Mouse (Mus musculus): ENCODE results near the gene Gpr153. TPM values are rescaled to one million over a fixed set of nuclear protein-coding genes. Genes with fewer than 3 reads are reported as not detected.

Gene Gpr153
- polyA plus RNA-seq, 1 experiment from 2014 or later: 9.5 TPM

- Histone ChIP-seq H3K27me3 (ENCODE audit: control insufficient read depth, insufficient read depth, low read length) (no peaks in the 10 kb centered on the region), H3K27ac (ENCODE audit: low read depth, low read length) (no peak overlapping the region), H3K36me3 (ENCODE audit: control insufficient read depth, insufficient read depth, low read length) (no peaks in the 10 kb centered on the region), H3K4me2 (no peak overlapping the region), H3K9ac (ENCODE audit: low read length) (no peak overlapping the region), H3K9me3 (ENCODE audit: control insufficient read depth, low read length) (no peaks in the 10 kb centered on the region), H3K4me1 (ENCODE audit: control insufficient read depth, insufficient read depth, low read length) (no peaks in the 10 kb centered on the region), H3K4me3 (ENCODE audit: low read depth, low read length) (no peak overlapping the region)
- 95% methylated on average over 8 of the region's 8 CpGs for whole genome bisulfite sequencing
- no peak for DNase-seq (ENCODE audit: low spot score, missing footprints)
- no peak for ATAC-seq (ENCODE audit: low FRiP score)
Observed at GRCm38 (mm10) chr4:152243969-152244368, 30.1 kb upstream of the Gpr153 start.

GRCm38 (mm10) chr4:152244545-152245522, 29.2 kb upstream of the Gpr153 start:
- no peak for ATAC-seq (ENCODE audit: low FRiP score)
- DNase-seq (ENCODE audit: low spot score, missing footprints): no peak
- Histone ChIP-seq H3K4me3 (ENCODE audit: low read depth, low read length) (no peak overlapping the region), H3K4me2 (no peak overlapping the region), H3K36me3 (ENCODE audit: control insufficient read depth, insufficient read depth, low read length) (no peaks in the 10 kb centered on the region), H3K27ac (ENCODE audit: low read depth, low read length) (no peak overlapping the region), H3K27me3 (ENCODE audit: control insufficient read depth, insufficient read depth, low read length) (no peaks in the 10 kb centered on the region), H3K4me1 (ENCODE audit: control insufficient read depth, insufficient read depth, low read length) (no peaks in the 10 kb centered on the region), H3K9me3 (ENCODE audit: control insufficient read depth, low read length) (no peaks in the 10 kb centered on the region), H3K9ac (ENCODE audit: low read length) (no peak overlapping the region)
- WGBS: 90% methylated on average over 11 of the region's 11 CpGs

- ATAC-seq (ENCODE audit: low FRiP score): no peak
- no peaks in the 10 kb centered on the region for H3K36me3 ChIP-seq (ENCODE audit: control insufficient read depth, insufficient read depth, low read length)
- WGBS: 88% methylated on average over 6 of the region's 6 CpGs
- no peak overlapping the region for H3K9ac ChIP-seq (ENCODE audit: low read length)
- H3K4me3 ChIP-seq (ENCODE audit: low read depth, low read length): no peak overlapping the region
- DNase-seq (ENCODE audit: low spot score, missing footprints): no peak
- no peak overlapping the region for H3K4me2 ChIP-seq
- no peak overlapping the region for H3K27ac ChIP-seq (ENCODE audit: low read depth, low read length)
- no peaks in the 10 kb centered on the region for H3K4me1 ChIP-seq (ENCODE audit: control insufficient read depth, insufficient read depth, low read length)
- H3K9me3 ChIP-seq (ENCODE audit: control insufficient read depth, low read length): no peaks in the 10 kb centered on the region
- no peaks in the 10 kb centered on the region for H3K27me3 ChIP-seq (ENCODE audit: control insufficient read depth, insufficient read depth, low read length)
Observed at GRCm38 (mm10) chr4:152246011-152246410, 28.0 kb upstream of the Gpr153 start.

DNA sequence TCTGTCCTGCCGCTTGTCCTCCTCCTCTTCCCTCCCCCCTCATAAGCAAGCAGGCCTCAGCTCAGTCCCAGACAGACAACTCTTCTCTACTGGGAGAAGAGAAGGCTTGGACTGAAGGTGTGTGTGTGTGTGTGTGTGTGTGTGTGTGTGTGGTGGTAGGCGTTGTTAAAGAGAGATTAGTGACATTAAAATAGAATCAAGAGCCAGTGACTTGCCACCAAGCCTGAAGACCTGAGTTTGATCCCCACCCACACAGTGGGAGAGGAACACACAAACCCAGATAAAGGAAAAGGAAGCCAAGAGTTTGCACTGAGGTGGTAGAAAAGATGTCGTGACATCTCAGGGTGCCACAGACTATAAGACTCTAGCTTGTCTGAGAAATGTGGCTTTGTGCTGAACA, 26.8 kb upstream of the Gpr153 start:
- H3K4me1 ChIP-seq (ENCODE audit: control insufficient read depth, insufficient read depth, low read length): no peaks in the 10 kb centered on the region
- ATAC-seq (ENCODE audit: low FRiP score) (no peak), DNase-seq (ENCODE audit: low spot score, missing footprints) (no peak)
- no peak overlapping the region for H3K27ac ChIP-seq (ENCODE audit: low read depth, low read length)
- H3K27me3 ChIP-seq (ENCODE audit: control insufficient read depth, insufficient read depth, low read length): no peaks in the 10 kb centered on the region
- 85% methylated on average over 3 of the region's 3 CpGs for WGBS
- no peaks in the 10 kb centered on the region for H3K36me3 ChIP-seq (ENCODE audit: control insufficient read depth, insufficient read depth, low read length)
- no peak overlapping the region for H3K9ac ChIP-seq (ENCODE audit: low read length)
- no peaks in the 10 kb centered on the region for H3K9me3 ChIP-seq (ENCODE audit: control insufficient read depth, low read length)
- H3K4me2 ChIP-seq: no peak overlapping the region
- H3K4me3 ChIP-seq (ENCODE audit: low read depth, low read length): no peak overlapping the region

DNA sequence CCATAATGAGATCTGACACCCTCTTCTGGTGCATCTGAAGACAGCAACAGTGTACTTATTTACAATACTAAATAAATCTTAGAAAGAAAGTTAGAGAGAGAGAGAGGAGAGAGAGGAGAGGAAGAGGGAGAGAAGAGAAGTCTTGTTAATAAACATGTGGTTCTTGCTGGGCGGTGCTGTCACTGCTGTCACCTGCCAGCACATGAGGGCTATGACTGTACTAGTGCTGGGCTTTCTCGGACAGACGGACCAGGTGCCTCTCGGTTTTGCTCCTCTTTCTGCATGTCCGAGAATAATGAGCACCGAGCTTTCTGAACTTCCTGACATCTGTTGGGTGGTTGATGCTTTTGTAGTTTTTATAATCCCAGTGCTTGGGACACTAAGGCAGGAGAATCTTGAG, 23.4 kb upstream of the Gpr153 start:
- no peak overlapping the region for H3K9ac ChIP-seq (ENCODE audit: low read length)
- no peak overlapping the region for H3K4me3 ChIP-seq (ENCODE audit: low read depth, low read length)
- no peak overlapping the region for H3K4me2 ChIP-seq
- H3K4me1 ChIP-seq (ENCODE audit: control insufficient read depth, insufficient read depth, low read length): no peaks in the 10 kb centered on the region
- no peak overlapping the region for H3K27ac ChIP-seq (ENCODE audit: low read depth, low read length)
- ATAC-seq (ENCODE audit: low FRiP score) (no peak), DNase-seq (ENCODE audit: low spot score, missing footprints) (no peak)
- no peaks in the 10 kb centered on the region for H3K9me3 ChIP-seq (ENCODE audit: control insufficient read depth, low read length)
- 0 out of 2 replicates have a peak, but pooled peaks cover 2% of the 10 kb centered on the region for H3K36me3 ChIP-seq (ENCODE audit: control insufficient read depth, insufficient read depth, low read length)
- WGBS: 90% methylated on average over 6 of the region's 6 CpGs
- no peaks in the 10 kb centered on the region for H3K27me3 ChIP-seq (ENCODE audit: control insufficient read depth, insufficient read depth, low read length)

DNA sequence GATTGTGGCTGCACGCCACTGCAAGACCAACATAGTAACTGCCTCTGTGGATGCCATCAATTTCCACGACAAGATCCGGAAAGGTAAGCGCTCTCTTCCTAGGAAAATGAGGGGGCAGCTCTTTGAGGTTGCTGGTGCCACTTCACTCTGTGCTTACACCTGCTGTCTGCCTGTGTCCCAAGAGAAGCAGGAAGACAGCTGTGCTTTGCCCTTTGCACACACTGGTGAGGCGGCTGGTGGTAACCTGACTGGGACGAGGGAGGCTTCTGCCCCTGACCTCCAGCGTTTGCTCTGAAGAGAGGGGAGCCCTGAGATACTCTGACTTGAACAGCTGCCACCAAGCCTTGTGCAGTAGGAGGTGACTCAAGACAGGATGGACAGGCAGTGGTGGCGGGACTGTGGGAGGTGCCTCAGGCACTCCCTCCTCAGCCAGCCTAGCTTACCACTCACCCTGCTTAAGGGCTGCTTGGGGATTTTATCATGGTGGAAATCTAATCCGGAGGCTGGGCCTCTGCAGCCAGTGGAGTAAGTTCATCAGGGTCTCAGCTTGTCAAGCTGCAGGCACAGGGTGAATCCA, 20.8 kb upstream of the Gpr153 start:
- Histone ChIP-seq H3K4me3 (ENCODE audit: low read depth, low read length) (no peak overlapping the region), H3K27me3 (ENCODE audit: control insufficient read depth, insufficient read depth, low read length) (no peaks in the 10 kb centered on the region), H3K9me3 (ENCODE audit: control insufficient read depth, low read length) (no peaks in the 10 kb centered on the region), H3K4me1 (ENCODE audit: control insufficient read depth, insufficient read depth, low read length) (no peaks in the 10 kb centered on the region), H3K36me3 (ENCODE audit: control insufficient read depth, insufficient read depth, low read length) (0 out of 2 replicates have a peak, but pooled peaks cover 2% of the 10 kb centered on the region), H3K4me2 (no peak overlapping the region), H3K9ac (ENCODE audit: low read length) (no peak overlapping the region), H3K27ac (ENCODE audit: low read depth, low read length) (no peak overlapping the region)
- ATAC-seq (ENCODE audit: low FRiP score): no peak
- WGBS: 79% methylated on average over 9 of the region's 9 CpGs
- no peak for DNase-seq (ENCODE audit: low spot score, missing footprints)

DNA sequence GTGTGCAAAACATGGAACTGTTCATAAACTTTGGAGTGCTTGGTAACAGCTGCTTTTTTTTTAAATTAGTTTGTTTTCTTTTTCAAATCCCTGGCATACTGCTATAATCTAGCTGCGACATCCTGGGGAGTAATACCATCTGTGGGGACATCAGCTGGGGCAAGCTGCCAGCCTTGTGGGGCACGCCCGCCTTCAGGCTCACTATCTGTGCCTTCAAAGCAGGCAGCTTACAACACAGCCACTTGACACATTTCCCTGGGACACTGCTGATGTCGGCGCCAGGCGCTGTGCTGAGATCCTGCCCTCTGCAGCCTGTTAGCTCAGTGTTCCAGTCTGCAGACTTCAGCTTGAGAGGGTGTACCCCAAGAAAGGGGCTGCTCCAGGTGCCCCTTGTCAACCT, 17.0 kb upstream of the Gpr153 start:
- 84% methylated on average over 6 of the region's 6 CpGs for WGBS
- DNase-seq (ENCODE audit: low spot score, missing footprints): no peak

GRCm38 (mm10) chr4:152260451-152260850, 13.6 kb upstream of the Gpr153 start:
- no peak overlapping the region for H3K4me2 ChIP-seq
- no peaks in the 10 kb centered on the region; the same call in 1 of the 2 replicates for H3K36me3 ChIP-seq (ENCODE audit: control insufficient read depth, insufficient read depth, low read length)
- no peak overlapping the region for H3K4me3 ChIP-seq (ENCODE audit: low read depth, low read length)
- H3K27me3 ChIP-seq (ENCODE audit: control insufficient read depth, insufficient read depth, low read length): no peaks in the 10 kb centered on the region
- H3K9me3 ChIP-seq (ENCODE audit: control insufficient read depth, low read length): no peaks in the 10 kb centered on the region
- 94% methylated on average over 8 of the region's 8 CpGs for WGBS
- DNase-seq (ENCODE audit: low spot score, missing footprints) (no peak), ATAC-seq (ENCODE audit: low FRiP score) (no peak)
- no peak overlapping the region for H3K27ac ChIP-seq (ENCODE audit: low read depth, low read length)
- H3K4me1 ChIP-seq (ENCODE audit: control insufficient read depth, insufficient read depth, low read length): peaks cover 5% of the 10 kb centered on the region
- H3K9ac ChIP-seq (ENCODE audit: low read length): no peak overlapping the region

More for the DNA sequence above, 17.0 kb upstream of the Gpr153 start:
- Histone ChIP-seq H3K27ac (ENCODE audit: low read depth, low read length) (no peak overlapping the region), H3K9ac (ENCODE audit: low read length) (no peak overlapping the region), H3K4me2 (no peak overlapping the region), H3K27me3 (ENCODE audit: control insufficient read depth, insufficient read depth, low read length) (no peaks in the 10 kb centered on the region), H3K9me3 (ENCODE audit: control insufficient read depth, low read length) (no peaks in the 10 kb centered on the region), H3K4me3 (ENCODE audit: low read depth, low read length) (no peak overlapping the region), H3K4me1 (ENCODE audit: control insufficient read depth, insufficient read depth, low read length) (no peaks in the 10 kb centered on the region), H3K36me3 (ENCODE audit: control insufficient read depth, insufficient read depth, low read length) (peaks cover 2% of the 10 kb centered on the region; the same call in 1 of the 2 replicates)
- ATAC-seq (ENCODE audit: low FRiP score): no peak

- WGBS: 77% methylated on average over 9 of the region's 9 CpGs
- Histone ChIP-seq H3K9ac (ENCODE audit: low read length) (no peak overlapping the region), H3K27ac (ENCODE audit: low read depth, low read length) (no peak overlapping the region), H3K4me2 (no peak overlapping the region), H3K4me3 (ENCODE audit: low read depth, low read length) (no peak overlapping the region), H3K27me3 (ENCODE audit: control insufficient read depth, insufficient read depth, low read length) (no peaks in the 10 kb centered on the region), H3K36me3 (ENCODE audit: control insufficient read depth, insufficient read depth, low read length) (no peaks in the 10 kb centered on the region; the same call in 1 of the 2 replicates), H3K4me1 (ENCODE audit: control insufficient read depth, insufficient read depth, low read length) (peaks cover 5% of the 10 kb centered on the region), H3K9me3 (ENCODE audit: control insufficient read depth, low read length) (no peaks in the 10 kb centered on the region)
- ATAC-seq (ENCODE audit: low FRiP score) (no peak), DNase-seq (ENCODE audit: low spot score, missing footprints) (no peak)
Observed at GRCm38 (mm10) chr4:152262187-152262586, 11.8 kb upstream of the Gpr153 start.
